Mouse (Mus musculus) adrenal gland, adult 8-10 months (tissue): ENCODE results near the gene Fam13a. TPM values are rescaled to one million over a fixed set of nuclear protein-coding genes. Genes with fewer than 3 reads are reported as not detected.

Source experiments
- total RNA-seq, 4 experiments: library from RNA; stranded (reverse); gene quantifications; 2 replicates each; pipeline ENCODE4 v1.2.4; 2022

Gene Fam13a
- total RNA-seq, 4 experiments from 2014 or later: 13.0 to 48.9 (median 30.2) TPM

Other genes starting within 250 kb of the Fam13a start
- gene Herc3, start 193.1 kb downstream of the Fam13a start, total RNA-seq: 10 to 100 TPM; 16.0 to 37.9 (median 23.6) TPM
- gene Nap1l5, start 117.5 kb downstream of the Fam13a start, total RNA-seq: 10 to 100 TPM; 27.9 to 53.2 (median 35.6) TPM
- 10 to 100 TPM; 17.3 to 24.4 (median 20.9) TPM for gene Tigd2, start 184.3 kb upstream of the Fam13a start, total RNA-seq